15 mouse cellular contexts compared by ENCODE assay signal in the genomic region with DNA sequence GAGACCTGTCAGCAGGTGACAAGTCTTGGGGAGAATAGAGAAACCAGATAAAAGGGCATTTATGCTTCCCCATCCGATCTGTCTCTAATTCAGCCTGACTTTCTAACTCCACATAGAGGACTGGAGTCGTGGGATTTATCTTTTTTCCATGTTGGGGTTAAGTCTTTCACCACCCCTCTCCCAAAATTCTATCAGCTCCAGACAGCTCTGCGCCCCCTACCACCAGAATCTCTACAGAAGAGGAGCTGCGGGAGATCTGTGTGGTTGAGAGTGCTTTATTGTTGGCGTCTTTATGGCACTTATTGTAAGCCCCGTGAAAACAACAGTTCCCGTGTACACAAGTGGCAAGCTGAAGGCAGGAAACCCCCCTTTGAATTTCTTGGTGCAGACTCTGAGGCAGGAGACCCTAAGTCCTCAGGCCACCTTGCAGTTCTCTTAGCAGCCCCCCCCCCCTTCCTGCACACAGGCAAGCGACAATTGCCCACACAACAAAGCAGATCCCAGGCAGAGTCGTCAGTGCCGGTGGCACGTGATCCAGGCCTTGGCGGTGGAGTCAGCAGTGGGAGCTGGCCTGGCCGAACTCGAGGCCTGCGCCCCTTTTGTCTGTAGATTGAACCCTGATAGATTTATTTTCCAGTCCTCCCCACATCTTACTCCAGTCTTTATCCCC. TPM values are rescaled to one million over a fixed set of nuclear protein-coding genes. Genes with fewer than 3 reads are reported as not detected.
DNase-seq lines count a peak whose midpoint lies in the region; ATAC-seq lines count a peak whose summit lies in the region.
"Had no signal": no experiment of that assay in that cellular context is flagged by ENCODE, and none has a peak within 500 bp of the region (broad histone marks: within the 10 kb centered on the region; RNA-seq: fewer than 3 reads in every experiment).

No protein-coding gene starts in this region.

- H3K27me3 ChIP-seq in forebrain, embryonic 14.5 days (replicated peaks; ENCODE audit: control insufficient read depth, insufficient read depth, low read length): peaks cover 86% of the 10 kb centered on the region
- peaks cover 98% of the 10 kb centered on the region for H3K27me3 ChIP-seq in limb, embryonic 11.5 days (ENCODE audit: control insufficient read depth, insufficient read depth, low read length)
- peaks cover 35% of the 10 kb centered on the region for H3K27me3 ChIP-seq in neural tube, embryonic 14.5 days (ENCODE audit: control insufficient read depth, insufficient read depth, low read length)

- 0 out of 2 replicates have a peak, but pooled peaks cover 3% of the 10 kb centered on the region for H3K36me3 ChIP-seq in forebrain, embryonic 14.5 days (ENCODE audit: control insufficient read depth, insufficient read depth, low read length)
- H3K36me3 ChIP-seq in limb, embryonic 11.5 days (ENCODE audit: control insufficient read depth, insufficient read depth, low read length): no peaks in the 10 kb centered on the region
- H3K36me3 ChIP-seq in neural tube, embryonic 14.5 days (ENCODE audit: control insufficient read depth, insufficient read depth, low read length): no peaks in the 10 kb centered on the region

- H3K9me3 ChIP-seq in forebrain, embryonic 14.5 days (replicated peaks; ENCODE audit: control insufficient read depth, low read length): no peaks in the 10 kb centered on the region
- no peaks in the 10 kb centered on the region for H3K9me3 ChIP-seq in limb, embryonic 11.5 days (ENCODE audit: control insufficient read depth, low read length)
- no peaks in the 10 kb centered on the region for H3K9me3 ChIP-seq in neural tube, embryonic 14.5 days (ENCODE audit: control insufficient read depth, low read length)

- peaks cover 10% of the 10 kb centered on the region for H3K4me1 ChIP-seq in forebrain, embryonic 14.5 days (ENCODE audit: control insufficient read depth, insufficient read depth, low read length)
- peaks cover 26% of the 10 kb centered on the region for H3K4me1 ChIP-seq in limb, embryonic 11.5 days (ENCODE audit: control insufficient read depth, insufficient read depth, low read length)
- peaks cover 25% of the 10 kb centered on the region; the same call in 1 of the 2 replicates for H3K4me1 ChIP-seq in neural tube, embryonic 14.5 days (ENCODE audit: control insufficient read depth, insufficient read depth, low read length)

- ATAC-seq in forebrain, embryonic 14.5 days: no peak
- ATAC-seq in limb, embryonic 11.5 days (ENCODE audit: insufficient number of reproducible peaks, low FRiP score, low TSS enrichment, low read depth): no peak
- ATAC-seq in neural tube, embryonic 14.5 days (ENCODE audit: low read depth): no peak
- ATAC-seq in cerebellum, adult (ENCODE audit: insufficient number of reproducible peaks, low FRiP score, low TSS enrichment): no peak
- ATAC-seq in megakaryocyte progenitor cell, adult 5-6 weeks (replicated peaks; ENCODE audit: poor library complexity): no peak

- peak; percentile 52 for DNase-seq in embryo, embryonic 10 days (ENCODE audit: low spot score)
- DNase-seq in forebrain, embryonic 14.5 days (ENCODE audit: low spot score): peak; percentile 47
- DNase-seq in limb, embryonic 11.5 days (ENCODE audit: low spot score): peak; percentile 38
- no peak for DNase-seq in urinary bladder, adult 2 months (ENCODE audit: low spot score)
- DNase-seq: adrenal gland, adult 8-10 months; cerebellum, adult 11 months; heart, postnatal 10 days; kidney, adult 9 months; layer of hippocampus, postnatal 36 days had no signal

- WGBS in forebrain, embryonic 14.5 days: 2% methylated on average over 15 of the region's 15 CpGs
- 2% methylated on average over 15 of the region's 15 CpGs for whole genome bisulfite sequencing in limb, embryonic 11.5 days
- WGBS in neural tube, embryonic 14.5 days: 2% methylated on average over 15 of the region's 15 CpGs

- peak overlapping the region; percentile 68 for H3K4me2 ChIP-seq in forebrain, embryonic 14.5 days (ENCODE audit: low read length)
- no peak overlapping the region for H3K4me2 ChIP-seq in limb, embryonic 11.5 days (ENCODE audit: low read depth, severe bottlenecking)
- H3K4me2 ChIP-seq in neural tube, embryonic 14.5 days (ENCODE audit: low read depth, low read length): peak overlapping the region; percentile 67

- H3K4me3 ChIP-seq in forebrain, embryonic 14.5 days (ENCODE audit: low read depth, low read length): peak overlapping the region; percentile 48
- H3K4me3 ChIP-seq in limb, embryonic 11.5 days (ENCODE audit: low read depth, low read length): no peak overlapping the region
- H3K4me3 ChIP-seq in neural tube, embryonic 14.5 days (ENCODE audit: low read depth, low read length): peak overlapping the region; percentile 44

- peak overlapping the region; percentile 80 for H3K9ac ChIP-seq in forebrain, embryonic 14.5 days (ENCODE audit: low read length)
- H3K9ac ChIP-seq in limb, embryonic 11.5 days (ENCODE audit: low read length): no peak overlapping the region
- H3K9ac ChIP-seq in neural tube, embryonic 14.5 days (replicated peaks; ENCODE audit: low read depth, low read length): peak overlapping the region; percentile 77

- H3K27ac ChIP-seq in forebrain, embryonic 14.5 days (ENCODE audit: low read depth, low read length): peak overlapping the region; percentile 93
- no peak overlapping the region for H3K27ac ChIP-seq in limb, embryonic 11.5 days (replicated peaks; ENCODE audit: low read depth, low read length)
- peak overlapping the region; percentile 91 for H3K27ac ChIP-seq in neural tube, embryonic 14.5 days (ENCODE audit: low read depth, low read length)
- H3K27ac ChIP-seq: macrophage had no signal

RNA-seq across cellular contexts. Expression of a gene that starts 11.9 kb away (rescaled TPM):
- 46.4 and 70.4 TPM in 2 replicates for polyA plus RNA-seq in forebrain, embryonic 14.5 days (2014; fragmentation: Nextera tagmentation; extraction: Ambion mirVana)
- 0.21 and 0.75 TPM in 2 replicates for polyA plus RNA-seq in limb, embryonic 11.5 days (2014; fragmentation: Nextera tagmentation; extraction: Ambion mirVana)
- polyA plus RNA-seq in neural tube, embryonic 14.5 days (2014; fragmentation: Nextera tagmentation; extraction: Ambion mirVana): 84.1 and 119 TPM in 2 replicates
- polyA plus RNA-seq in urinary bladder, adult 2 months (2012; rRNA removed): 0.12 TPM in 1 of 2 replicates, not detected in the other
- not detected in 2 replicates for total RNA-seq in megakaryocyte progenitor cell, adult 5-6 weeks (2015)
- total RNA-seq in megakaryocyte progenitor cell, adult 5-6 weeks (2017): not detected in 2 replicates
- total RNA-seq: liver, adult 2 months had no signal
- polyA plus RNA-seq: liver, adult 2 months; macrophage had no signal

RNA-seq across cellular contexts. Expression of a gene that starts 56.2 kb away (rescaled TPM):
- 1.8 and 2.8 TPM in 2 replicates for polyA plus RNA-seq in forebrain, embryonic 14.5 days (2014; fragmentation: Nextera tagmentation; extraction: Ambion mirVana)
- polyA plus RNA-seq in limb, embryonic 11.5 days (2014; fragmentation: Nextera tagmentation; extraction: Ambion mirVana): 0.33 TPM in 1 of 2 replicates, not detected in the other
- polyA plus RNA-seq in neural tube, embryonic 14.5 days (2014; fragmentation: Nextera tagmentation; extraction: Ambion mirVana): 1.0 and 1.2 TPM in 2 replicates
- 0.78 and 1.3 TPM in 2 replicates for polyA plus RNA-seq in urinary bladder, adult 2 months (2012; rRNA removed)
- not detected in 2 replicates for total RNA-seq in megakaryocyte progenitor cell, adult 5-6 weeks (2015)
- total RNA-seq in megakaryocyte progenitor cell, adult 5-6 weeks (2017): not detected in 2 replicates
- total RNA-seq: gastrocnemius, postnatal 4 days; heart, postnatal 10 days; liver, adult 2 months had no signal
- polyA plus RNA-seq: liver, adult 2 months; macrophage had no signal

Comparison
In these comparisons a context has a peak if more than half of its experiments do, and no peak if none do; other contexts are left out.
1. RNA of a gene that starts 11.9 kb away (polyA plus RNA-seq): 84.1 to 119 TPM in neural tube, embryonic 14.5 days and 46.4 to 70.4 TPM in forebrain, embryonic 14.5 days; 0.21 to 0.75 TPM in limb, embryonic 11.5 days and 0.12 TPM in urinary bladder, adult 2 months; every median in the first group is over 10 times any median in the second.